ENCODE assay signal across 17 mouse cellular contexts in the genomic region with DNA sequence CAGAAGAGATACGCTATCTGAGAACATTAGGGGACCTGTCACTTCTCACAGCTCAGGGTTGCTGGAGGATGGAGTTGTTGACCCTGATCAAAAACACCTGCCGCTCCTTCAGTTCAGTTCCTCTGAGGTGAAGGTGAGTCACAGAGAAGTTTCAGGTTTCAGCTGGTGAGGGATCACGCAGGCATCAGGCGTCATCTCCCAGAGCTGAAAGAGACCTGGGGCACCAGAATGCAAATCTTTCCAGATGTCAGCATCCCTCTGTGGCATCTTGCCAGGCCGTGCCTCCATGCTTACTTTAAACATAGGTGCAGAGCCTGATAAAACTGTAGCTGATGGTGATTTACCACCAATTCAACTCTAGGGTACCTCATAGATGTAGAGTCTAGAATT.
DNase-seq lines count a peak whose midpoint lies in the region; ATAC-seq and TF ChIP-seq lines count a peak whose summit lies in the region.
"Had no signal": no experiment of that assay in that cellular context is flagged by ENCODE, and none has a peak within 500 bp of the region (broad histone marks: within the 10 kb centered on the region; RNA-seq: fewer than 3 reads in every experiment).

No protein-coding gene starts in this region.

- no peak overlapping the region for H3K9ac ChIP-seq in heart, embryonic 11.5 days (ENCODE audit: low read depth, low read length)
- H3K9ac ChIP-seq in liver, embryonic 11.5 days (ENCODE audit: low read depth, low read length) = no peak overlapping the region
- H3K9ac ChIP-seq in liver, postnatal 0 days (replicated peaks) = no peak overlapping the region
- H3K9ac ChIP-seq: midbrain, embryonic 13.5 days; stomach, embryonic 15.5 days had no signal

- peak overlapping the region; percentile 50; the same call in 1 of the 2 replicates for H3K4me2 ChIP-seq in heart, embryonic 11.5 days
- H3K4me2 ChIP-seq in liver, embryonic 11.5 days = 0 out of 2 replicates have a peak overlapping the region, but pooled peaks have one; percentile 18
- no peak overlapping the region for H3K4me2 ChIP-seq in liver, postnatal 0 days (ENCODE audit: low read depth, low read length)
- H3K4me2 ChIP-seq: midbrain, embryonic 13.5 days; stomach, embryonic 15.5 days had no signal

- H3K27ac ChIP-seq in heart, embryonic 11.5 days (ENCODE audit: low read depth, low read length) = no peak overlapping the region
- no peak overlapping the region for H3K27ac ChIP-seq in liver, embryonic 11.5 days (ENCODE audit: low read depth, low read length)
- no peak overlapping the region for H3K27ac ChIP-seq in liver, postnatal 0 days (ENCODE audit: low read depth)
- H3K27ac ChIP-seq: hindbrain, postnatal 0 days; layer of hippocampus, adult 2 months; midbrain, embryonic 13.5 days; stomach, embryonic 15.5 days had no signal

- TF ChIP-seq EP300 in liver, postnatal 0 days (IDR thresholded peaks at IDR 0.05; ENCODE audit: low read depth) = no peak

- 39% methylated on average over 5 of the region's 5 CpGs for WGBS in heart, embryonic 11.5 days (ENCODE audit: insufficient replicate concordance)
- 44% methylated on average over 5 of the region's 5 CpGs for WGBS in liver, embryonic 11.5 days
- WGBS in liver, postnatal 0 days (ENCODE audit: insufficient replicate concordance) = 62% methylated on average over 5 of the region's 5 CpGs

- H3K27me3 ChIP-seq in heart, embryonic 11.5 days (ENCODE audit: control insufficient read depth, insufficient read depth, low read length) = no peaks in the 10 kb centered on the region
- no peaks in the 10 kb centered on the region for H3K27me3 ChIP-seq in liver, embryonic 11.5 days (replicated peaks; ENCODE audit: control insufficient read depth, insufficient read depth, low read length)
- no peaks in the 10 kb centered on the region for H3K27me3 ChIP-seq in liver, postnatal 0 days (ENCODE audit: insufficient read depth, low read length)
- H3K27me3 ChIP-seq: midbrain, embryonic 13.5 days; stomach, embryonic 15.5 days had no signal

- H3K4me1 ChIP-seq in heart, embryonic 11.5 days (ENCODE audit: control insufficient read depth, insufficient read depth, low read length) = peaks cover 12% of the 10 kb centered on the region
- H3K4me1 ChIP-seq in liver, embryonic 11.5 days (replicated peaks; ENCODE audit: control insufficient read depth, insufficient read depth, low read length) = 0 out of 2 replicates have a peak, but pooled peaks cover 2% of the 10 kb centered on the region
- no peaks in the 10 kb centered on the region for H3K4me1 ChIP-seq in liver, postnatal 0 days (ENCODE audit: insufficient read depth)
- H3K4me1 ChIP-seq: stomach, embryonic 15.5 days had no signal

- no peak overlapping the region for H3K4me3 ChIP-seq in heart, embryonic 11.5 days (ENCODE audit: low read depth, low read length)
- H3K4me3 ChIP-seq in liver, embryonic 11.5 days (ENCODE audit: low read depth, low read length) = no peak overlapping the region
- no peak overlapping the region for H3K4me3 ChIP-seq in liver, postnatal 0 days (ENCODE audit: low read depth, low read length)
- H3K4me3 ChIP-seq: layer of hippocampus, adult 2 months; midbrain, embryonic 13.5 days; stomach, embryonic 15.5 days had no signal

- TF ChIP-seq CTCF in liver, postnatal 0 days (IDR thresholded peaks at IDR 0.05; ENCODE audit: low read depth) = no peak

- H3K9me3 ChIP-seq in heart, embryonic 11.5 days (replicated peaks; ENCODE audit: control insufficient read depth, low read length) = no peaks in the 10 kb centered on the region
- H3K9me3 ChIP-seq in liver, embryonic 11.5 days (ENCODE audit: control insufficient read depth, low read length) = no peaks in the 10 kb centered on the region
- no peaks in the 10 kb centered on the region for H3K9me3 ChIP-seq in liver, postnatal 0 days (ENCODE audit: low read length)
- H3K9me3 ChIP-seq: midbrain, embryonic 13.5 days; stomach, embryonic 15.5 days had no signal

- H3K36me3 ChIP-seq in heart, embryonic 11.5 days (ENCODE audit: control insufficient read depth, insufficient read depth, low read length) = no peaks in the 10 kb centered on the region
- H3K36me3 ChIP-seq in liver, embryonic 11.5 days (ENCODE audit: control insufficient read depth, insufficient read depth, low read length) = no peaks in the 10 kb centered on the region
- no peaks in the 10 kb centered on the region for H3K36me3 ChIP-seq in liver, postnatal 0 days (replicated peaks; ENCODE audit: insufficient read depth, low read length)
- H3K36me3 ChIP-seq: midbrain, embryonic 13.5 days; stomach, embryonic 15.5 days had no signal

- DNase-seq in heart, adult 9 months (ENCODE audit: low spot score in 2 of 2) = no peak
- no peak for DNase-seq in liver, embryonic 11.5 days (ENCODE audit: low spot score)
- DNase-seq in liver, postnatal 0 days = no peak
- DNase-seq in R1 (ENCODE audit: low read depth, low spot score) = peak; percentile 70
- peak; percentile 9 for DNase-seq in mesoderm, embryonic 11.5 days (ENCODE audit: low read depth, low spot score)
- no peak for DNase-seq in layer of hippocampus, postnatal 10 days (ENCODE audit: low spot score in 2 of 2)
- DNase-seq in lung, postnatal 36 days = no peak
- DNase-seq: B cell, adult 2 months; cerebellum, adult 11-12 months; heart, postnatal 14 days; lung, postnatal 10 days; thymus, postnatal 36 days had no signal

- no peak for ATAC-seq in heart, embryonic 11.5 days (replicated peaks; ENCODE audit: insufficient number of reproducible peaks, low FRiP score, low TSS enrichment)
- no peak for ATAC-seq in liver, embryonic 11.5 days (replicated peaks; ENCODE audit: low FRiP score)
- no peak for ATAC-seq in liver, postnatal 0 days

Comparison
In these comparisons a context has a peak if more than half of its experiments do, and no peak if none do; other contexts are left out.
1. DNase-seq: peak in R1 (single experiment) and mesoderm, embryonic 11.5 days (single experiment); none in heart, adult 9 months (0 of 2), liver, embryonic 11.5 days (single experiment), liver, postnatal 0 days (single experiment), layer of hippocampus, postnatal 10 days (0 of 2) and lung, postnatal 36 days (single experiment).